Mouse (Mus musculus) neural tube, embryonic 13.5 days (tissue): ENCODE data around the gene Wdr90. TPM values are rescaled to one million over a fixed set of nuclear protein-coding genes. Genes with fewer than 3 reads are reported as not detected.

Experiments
- ATAC-seq: fragments of 200-750 bp; cut with Nextera tagmentation; 2 replicates; pipeline ENCODE4 v1.8.0; 2017; ENCODE audit warnings: low read depth, mild to moderate bottlenecking, moderate TSS enrichment, moderate library complexity
- H3K27ac ChIP-seq: fragments of 300-500 bp; sonication (generic); replicated peaks from 2 replicates; pipeline ENCODE4 v1.5.1; 2015; ENCODE audit warnings: moderate library complexity, mild to moderate bottlenecking, inconsistent platforms
- H3K27me3 ChIP-seq: fragments of 300-500 bp; sonication (generic); 2 replicates; pipeline ENCODE4 v1.6.1; 2015; ENCODE audit warnings: mild to moderate bottlenecking, inconsistent platforms
- H3K36me3 ChIP-seq: fragments of 300-500 bp; sonication (generic); 2 replicates; pipeline ENCODE4 v1.6.1; 2015; ENCODE audit warnings: mild to moderate bottlenecking, inconsistent platforms
- H3K4me1 ChIP-seq: fragments of 300-500 bp; sonication (generic); replicated peaks from 2 replicates; pipeline ENCODE4 v1.6.1; 2015; ENCODE audit warnings: inconsistent platforms
- H3K4me2 ChIP-seq: fragments of 300-500 bp; sonication (generic); 2 replicates; pipeline ENCODE4 v1.6.1; 2015; ENCODE audit warnings: inconsistent platforms, mild to moderate bottlenecking, moderate library complexity
- H3K4me3 ChIP-seq: fragments of 300-500 bp; sonication (generic); 2 replicates; pipeline ENCODE4 v1.5.1; 2015; ENCODE audit warnings: mild to moderate bottlenecking, inconsistent platforms
- H3K9ac ChIP-seq: fragments of 300-500 bp; sonication (generic); 2 replicates; pipeline ENCODE4 v1.6.1; 2015; ENCODE audit warnings: moderate library complexity, mild to moderate bottlenecking, inconsistent platforms
- H3K9me3 ChIP-seq: fragments of 300-500 bp; sonication (generic); 2 replicates; pipeline ENCODE4 v1.6.1; 2016; ENCODE audit warnings: inconsistent platforms
- WGBS: fragments of 180-500 bp; shearing (Covaris S2); methylation state at CpG from one replicate; pipeline ENCODE4 v1.1.7; 2015; 5-methylcytosine and 5-hydroxymethylcytosine counted together
- polyA plus RNA-seq: library from polyadenylated mRNA; unstranded; fragments of >200 nt; fragmentation: Nextera tagmentation; extraction: Ambion mirVana; gene quantifications from 2 replicates; pipeline ENCODE4 v1.2.1, GENCODE M21; 2015

Wdr90 gene
- polyA plus RNA-seq, 1 experiment from 2014 or later, result 15.6 TPM

DNA sequence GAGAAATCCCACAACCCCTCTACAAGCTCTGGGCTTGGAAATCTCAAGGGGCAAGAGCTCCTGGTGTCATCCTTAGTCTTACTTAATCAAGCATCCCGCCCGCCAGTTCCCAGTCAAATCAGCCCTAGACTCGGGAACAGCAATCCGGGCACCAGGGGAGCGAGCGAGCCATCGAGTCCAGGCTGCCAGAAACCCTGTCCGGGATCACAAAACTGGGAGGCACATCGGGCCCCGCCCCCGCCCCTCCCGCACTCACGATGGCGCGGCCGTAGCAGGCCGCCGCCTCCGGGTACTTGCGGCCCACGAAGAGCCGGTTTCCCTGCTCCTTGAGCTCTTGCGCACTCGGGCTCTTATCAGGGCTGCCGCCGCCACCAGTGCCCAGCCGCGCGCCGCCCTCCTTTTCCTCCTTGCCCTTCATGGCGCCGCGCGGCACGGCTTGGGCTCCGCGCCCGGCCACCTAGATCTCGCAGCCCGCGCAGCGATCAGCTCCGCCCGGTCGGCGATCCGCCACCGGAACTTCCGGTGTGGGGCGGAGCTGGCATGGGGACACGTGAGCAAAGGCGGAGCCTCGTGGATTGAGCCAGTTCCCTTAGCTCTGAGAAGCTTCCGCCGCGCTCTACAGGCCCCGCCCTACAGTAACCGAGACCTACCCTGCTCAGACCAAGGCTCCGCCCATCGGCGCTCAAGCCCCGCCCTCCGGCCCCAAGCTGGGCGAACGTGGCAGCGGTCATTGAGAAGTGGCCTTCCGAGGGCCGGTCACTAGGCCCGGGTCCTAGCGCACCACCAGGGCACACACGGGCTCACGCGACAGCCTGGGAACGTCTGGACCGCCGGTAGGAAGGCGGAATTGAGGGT, 28.6 kb downstream of the Wdr90 start:
- Histone ChIP-seq H3K9me3 (no peaks in the 10 kb centered on the region), H3K9ac (peak overlapping the region; percentile 85), H3K4me1 (peaks cover 84% of the 10 kb centered on the region), H3K27me3 (no peaks in the 10 kb centered on the region), H3K4me3 (peak overlapping the region; percentile 76), H3K27ac (peak overlapping the region; percentile 94), H3K36me3 (peaks cover 38% of the 10 kb centered on the region), H3K4me2 (peak overlapping the region; percentile 98)
- ATAC-seq, result peak; percentile 91
- under 1% methylated on average over 77 of the region's 77 CpGs for WGBS

DNA sequence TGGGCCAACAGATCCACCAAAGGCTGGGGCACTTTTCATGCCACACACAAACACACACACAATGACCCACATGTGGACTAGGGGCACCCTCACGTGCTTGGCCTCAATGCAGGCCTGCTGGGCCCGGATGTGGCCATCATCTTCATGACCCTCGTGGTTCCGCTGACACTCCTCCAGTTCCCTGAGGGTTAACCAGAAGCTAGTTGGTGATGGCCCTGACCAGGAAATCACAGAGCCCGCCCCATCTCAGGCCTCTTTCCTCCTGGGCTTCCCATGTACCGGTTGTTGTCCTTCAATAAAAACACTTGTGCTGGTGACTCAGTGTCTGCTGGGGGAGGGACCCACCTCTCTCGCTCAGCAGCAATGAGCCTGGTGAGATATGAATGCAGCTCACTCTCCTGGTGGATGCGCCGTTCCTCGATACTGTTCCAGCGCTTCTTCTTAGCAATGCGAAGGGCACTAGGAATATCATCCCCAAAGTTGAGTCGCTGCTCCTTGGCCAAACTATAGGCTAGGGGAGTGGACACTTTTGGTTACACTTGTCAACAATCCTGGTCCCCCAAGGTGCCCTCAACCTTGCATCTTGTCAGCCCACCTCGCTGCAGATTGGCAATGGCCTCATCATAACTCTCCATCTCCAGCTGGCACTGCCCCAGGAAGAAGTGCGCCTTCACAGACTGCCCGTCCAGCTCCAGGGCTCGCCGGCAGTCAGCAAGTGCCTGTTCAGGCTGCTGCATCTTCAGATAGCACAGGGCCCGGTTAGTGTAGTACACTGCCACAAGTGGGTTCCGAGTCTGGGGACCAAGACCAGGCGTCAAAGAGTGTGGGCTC, 29.6 kb downstream of the Wdr90 start:
- H3K36me3 ChIP-seq, result peaks cover 48% of the 10 kb centered on the region
- no peaks in the 10 kb centered on the region for H3K9me3 ChIP-seq
- H3K27ac ChIP-seq, result peak overlapping the region; percentile 94
- peaks cover 84% of the 10 kb centered on the region for H3K4me1 ChIP-seq
- no peak for ATAC-seq
- H3K4me3 ChIP-seq, result peak overlapping the region; percentile 76
- H3K4me2 ChIP-seq, result peak overlapping the region; percentile 98
- H3K27me3 ChIP-seq, result no peaks in the 10 kb centered on the region
- 62% methylated on average over 21 of the region's 21 CpGs for WGBS
- peak overlapping the region; percentile 85 for H3K9ac ChIP-seq

DNA sequence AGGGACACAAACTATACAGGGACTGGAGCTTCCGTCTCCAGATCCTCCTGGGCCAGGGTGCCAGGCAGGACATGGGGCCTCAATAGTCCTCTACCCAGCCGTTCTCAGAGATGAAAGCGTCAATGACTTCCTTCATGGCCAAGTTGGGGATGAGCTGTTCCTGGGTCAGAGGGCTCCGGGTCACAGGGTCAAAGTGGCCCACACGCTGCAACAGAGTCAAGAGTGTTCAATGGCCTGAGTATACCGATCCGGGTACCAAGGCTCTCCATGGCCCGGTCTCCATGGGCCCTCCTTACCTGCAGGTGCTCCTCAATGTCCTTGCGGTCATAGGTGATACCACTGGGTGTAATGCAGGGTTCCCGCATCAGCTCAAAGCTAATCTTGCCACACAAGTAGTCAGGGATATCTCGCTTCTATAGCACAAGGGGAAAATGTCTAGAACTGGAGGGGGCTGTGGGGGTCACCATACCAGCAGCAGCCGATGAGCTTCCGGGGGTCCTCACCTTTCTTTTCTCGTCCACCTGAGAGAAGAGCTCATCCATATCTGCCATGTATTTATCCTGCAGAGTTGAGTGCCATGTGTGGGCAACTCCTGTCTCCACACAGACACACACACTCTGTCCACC, 30.4 kb downstream of the Wdr90 start:
- Histone ChIP-seq H3K27ac (no peak overlapping the region), H3K4me3 (peak overlapping the region; percentile 76), H3K4me1 (peaks cover 84% of the 10 kb centered on the region), H3K36me3 (peaks cover 56% of the 10 kb centered on the region), H3K9ac (peak overlapping the region; percentile 85; the same call in 1 of the 2 replicates), H3K4me2 (peak overlapping the region; percentile 98), H3K9me3 (no peaks in the 10 kb centered on the region), H3K27me3 (no peaks in the 10 kb centered on the region)
- no peak for ATAC-seq
- 86% methylated on average over 14 of the region's 14 CpGs for WGBS

DNA sequence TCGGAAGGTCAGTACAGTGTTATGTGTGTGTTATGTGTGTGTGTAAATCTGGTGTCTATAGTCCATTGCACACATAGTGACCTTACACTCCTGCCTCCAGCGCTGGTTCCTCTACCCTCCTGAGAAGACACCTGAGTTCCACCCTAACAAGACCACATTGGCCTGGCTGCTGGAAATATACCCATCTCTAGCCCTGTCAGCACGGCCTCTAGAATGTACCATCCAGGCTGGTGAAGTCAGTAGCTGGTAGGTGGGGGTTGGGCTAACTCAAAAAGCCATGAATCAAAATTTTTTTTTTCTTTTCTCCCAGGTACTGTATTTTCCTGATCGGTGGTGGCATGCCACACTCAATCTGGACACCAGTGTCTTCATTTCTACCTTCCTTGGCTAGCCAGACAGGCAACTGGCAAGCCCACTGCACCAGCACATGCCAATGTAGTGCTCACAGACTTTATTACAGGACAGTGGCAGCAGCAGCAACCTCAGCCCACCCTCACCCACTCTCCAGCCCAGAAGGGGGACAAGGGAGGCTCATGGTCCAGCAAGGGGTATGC, 31.0 kb downstream of the Wdr90 start:
- no peaks in the 10 kb centered on the region for H3K9me3 ChIP-seq
- H3K27me3 ChIP-seq, result no peaks in the 10 kb centered on the region
- peak overlapping the region; percentile 89 for H3K9ac ChIP-seq
- H3K27ac ChIP-seq, result no peak overlapping the region
- 88% methylated on average over 4 of the region's 4 CpGs for WGBS
- H3K4me1 ChIP-seq, result peaks cover 84% of the 10 kb centered on the region
- peak overlapping the region; percentile 76 for H3K4me3 ChIP-seq
- peaks cover 55% of the 10 kb centered on the region for H3K36me3 ChIP-seq
- H3K4me2 ChIP-seq, result peak overlapping the region; percentile 98
- ATAC-seq, result no peak

DNA sequence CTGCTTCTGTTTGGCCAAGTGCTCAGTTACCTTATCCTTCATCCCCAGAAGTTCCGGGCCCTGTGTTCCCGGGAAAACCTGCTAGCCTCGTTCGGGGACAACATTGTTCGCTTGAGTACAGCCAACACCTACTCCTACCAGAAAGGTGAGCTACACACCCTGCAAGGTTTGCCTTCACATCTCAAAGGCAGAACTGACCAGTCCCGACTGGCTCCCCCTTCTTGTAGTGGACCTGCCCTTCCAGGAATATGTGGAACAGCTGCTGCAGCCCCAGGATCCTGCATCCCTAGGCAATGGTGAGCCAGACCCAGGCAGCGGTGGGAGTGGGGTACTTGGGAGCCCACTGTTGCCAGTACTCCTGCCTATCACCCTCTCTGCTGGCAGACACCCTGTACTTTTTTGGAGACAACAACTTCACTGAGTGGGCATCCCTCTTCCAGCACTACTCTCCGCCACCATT, 31.7 kb downstream of the Wdr90 start:
- no peak for ATAC-seq
- peak overlapping the region; percentile 94 for H3K27ac ChIP-seq
- peak overlapping the region; percentile 76 for H3K4me3 ChIP-seq
- H3K9me3 ChIP-seq, result no peaks in the 10 kb centered on the region
- peak overlapping the region; percentile 96 for H3K4me2 ChIP-seq
- H3K4me1 ChIP-seq, result peaks cover 84% of the 10 kb centered on the region
- no peaks in the 10 kb centered on the region for H3K27me3 ChIP-seq
- peaks cover 51% of the 10 kb centered on the region for H3K36me3 ChIP-seq
- WGBS, result 47% methylated on average over 8 of the region's 8 CpGs
- H3K9ac ChIP-seq, result peak overlapping the region; percentile 89

DNA sequence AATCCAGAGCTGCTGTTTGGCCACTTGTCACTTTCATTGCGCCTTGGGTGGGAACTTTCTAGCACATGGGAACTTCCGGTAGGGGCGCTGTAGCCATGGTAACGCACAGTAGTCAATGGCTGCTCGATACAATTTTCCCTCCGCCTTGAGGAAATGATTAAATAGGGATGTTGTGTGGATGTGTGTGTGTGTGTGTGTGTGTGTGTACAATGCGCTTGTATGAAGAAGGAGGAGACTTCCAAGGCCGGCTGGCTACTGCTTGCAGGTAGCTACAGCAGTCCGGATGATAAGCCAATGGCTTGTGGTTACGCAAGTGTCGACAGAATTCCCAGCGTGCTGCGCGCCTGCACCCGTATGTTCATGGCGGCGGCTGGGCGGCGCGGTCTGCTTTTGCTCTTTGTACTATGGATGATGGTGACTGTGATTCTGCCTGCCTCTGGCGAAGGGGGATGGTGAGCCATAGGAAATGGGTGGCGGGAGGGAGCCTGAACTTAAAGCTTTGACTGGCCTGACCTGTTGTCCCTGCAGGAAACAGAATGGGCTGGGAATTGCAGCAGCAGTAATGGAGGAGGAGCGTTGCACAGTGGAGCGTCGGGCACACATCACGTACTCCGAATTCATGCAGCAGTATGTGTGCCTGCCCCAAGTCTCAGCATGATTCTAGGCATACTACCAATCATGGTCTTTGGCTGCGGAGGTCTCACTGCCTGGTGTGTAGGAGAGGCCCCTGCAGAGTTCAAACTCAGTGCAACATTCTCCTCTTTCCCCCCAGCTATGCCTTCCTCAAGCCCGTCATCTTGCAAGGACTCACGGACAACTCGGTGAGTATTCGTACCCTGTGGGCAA, 32.4 kb downstream of the Wdr90 start, which contains the start of gene Jmjd8:
Gene Jmjd8 (plus strand): TSS at position 156 of the 846 bp plus-strand sequence.
- peak within 1 kb of the TSS; percentile 89 for H3K9ac ChIP-seq
- peak within 1 kb of the TSS; percentile 94 for H3K27ac ChIP-seq
- peaks cover 84% of the 10 kb centered on the region for H3K4me1 ChIP-seq
- H3K9me3 ChIP-seq, result no peaks in the 10 kb centered on the region
- WGBS, result 1% methylated on average over 32 of the region's 32 CpGs
- peaks cover 51% of the 10 kb centered on the region for H3K36me3 ChIP-seq
- no peaks in the 10 kb centered on the region for H3K27me3 ChIP-seq
- H3K4me3 ChIP-seq, result peak within 1 kb of the TSS; percentile 76
- ATAC-seq, result peak; percentile 45
- peak within 1 kb of the TSS; percentile 96 for H3K4me2 ChIP-seq

DNA sequence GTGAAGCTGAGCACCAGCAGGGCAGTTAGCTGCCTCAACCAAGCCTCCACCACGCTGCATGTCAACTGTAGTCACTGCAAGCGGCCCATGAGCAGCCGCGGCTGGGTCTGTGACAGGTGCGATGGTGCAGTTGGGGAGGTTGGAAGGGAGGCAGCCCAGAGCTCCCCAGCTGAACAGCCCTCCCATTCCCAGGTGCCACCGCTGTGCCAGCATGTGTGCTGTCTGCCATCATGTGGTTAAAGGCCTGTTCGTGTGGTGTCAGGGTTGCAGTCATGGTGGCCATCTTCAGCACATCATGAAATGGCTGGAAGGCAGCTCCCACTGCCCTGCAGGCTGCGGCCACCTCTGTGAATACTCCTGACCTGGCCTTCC, 33.1 kb downstream of the Wdr90 start:
- H3K4me1 ChIP-seq, result peaks cover 81% of the 10 kb centered on the region
- H3K4me2 ChIP-seq, result peak overlapping the region; percentile 96
- peak overlapping the region; percentile 76 for H3K4me3 ChIP-seq
- H3K27me3 ChIP-seq, result no peaks in the 10 kb centered on the region
- no peak for ATAC-seq
- peaks cover 51% of the 10 kb centered on the region for H3K36me3 ChIP-seq
- 85% methylated on average over 8 of the region's 8 CpGs for WGBS
- H3K9me3 ChIP-seq, result no peaks in the 10 kb centered on the region
- H3K27ac ChIP-seq, result peak overlapping the region; percentile 94
- peak overlapping the region; percentile 89 for H3K9ac ChIP-seq

DNA sequence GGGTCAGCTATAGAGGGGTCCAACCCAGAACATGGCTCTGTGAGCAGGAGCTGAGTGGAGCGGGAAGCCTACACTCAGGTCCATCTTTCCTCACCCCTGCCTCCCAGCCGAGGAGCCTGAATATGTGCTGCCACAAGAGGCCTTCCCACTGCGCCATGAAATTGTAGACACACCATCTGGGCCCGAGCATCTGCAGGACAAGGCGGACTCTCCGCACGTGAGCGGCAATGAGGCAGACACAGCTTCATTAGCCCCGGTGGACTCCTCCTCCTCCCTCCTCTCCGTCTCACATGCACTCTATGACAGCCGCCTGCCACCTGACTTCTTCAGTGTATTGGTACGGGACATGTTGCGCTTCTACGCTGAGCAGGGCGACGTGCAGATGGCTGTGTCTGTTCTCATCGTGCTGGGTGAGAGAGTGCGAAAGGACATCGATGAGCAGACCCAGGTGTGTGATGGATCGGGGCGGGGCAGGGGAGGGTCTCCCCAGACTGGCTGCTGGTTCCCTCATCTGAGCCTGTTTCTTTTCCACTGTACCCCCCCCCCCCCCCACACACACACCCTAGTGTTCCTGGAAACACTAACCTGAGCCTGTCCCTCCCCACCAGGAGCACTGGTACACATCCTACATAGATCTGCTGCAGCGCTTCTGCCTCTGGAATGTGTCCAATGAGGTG, 33.6 kb downstream of the Wdr90 start:
- H3K4me1 ChIP-seq, result peaks cover 85% of the 10 kb centered on the region
- 86% methylated on average over 22 of the region's 22 CpGs for whole genome bisulfite sequencing
- peaks cover 51% of the 10 kb centered on the region for H3K36me3 ChIP-seq
- 0 out of 2 replicates have a peak overlapping the region, but pooled peaks have one; percentile 94 for H3K27ac ChIP-seq
- no peak overlapping the region for H3K4me2 ChIP-seq
- no peak for ATAC-seq
- H3K4me3 ChIP-seq, result no peak overlapping the region
- H3K27me3 ChIP-seq, result no peaks in the 10 kb centered on the region
- H3K9ac ChIP-seq, result peak overlapping the region; percentile 89
- no peaks in the 10 kb centered on the region for H3K9me3 ChIP-seq

DNA sequence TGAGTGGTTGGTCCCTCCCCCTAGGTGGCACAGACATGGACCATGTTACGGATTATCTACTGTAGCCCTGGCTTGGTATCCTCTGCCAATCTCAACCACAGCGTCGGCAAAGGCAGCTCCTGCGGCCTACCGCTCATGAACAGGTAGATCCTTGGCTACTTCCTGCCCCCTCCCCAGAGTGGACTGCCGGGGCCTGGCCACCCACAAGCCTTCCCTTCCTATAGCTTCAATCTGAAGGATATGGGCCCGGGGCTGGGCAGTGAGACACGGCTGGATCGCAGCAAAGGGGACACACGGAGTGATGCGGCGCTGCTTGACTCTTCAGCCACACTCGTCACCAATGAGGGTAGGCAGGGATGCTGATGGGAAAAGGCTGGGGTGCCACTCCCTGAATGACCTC, 34.3 kb downstream of the Wdr90 start:
- Histone ChIP-seq H3K9ac (peak overlapping the region; percentile 38; the same call in 1 of the 2 replicates), H3K4me3 (no peak overlapping the region), H3K4me1 (peaks cover 85% of the 10 kb centered on the region), H3K27ac (no peak overlapping the region), H3K27me3 (no peaks in the 10 kb centered on the region), H3K9me3 (no peaks in the 10 kb centered on the region), H3K36me3 (peaks cover 51% of the 10 kb centered on the region), H3K4me2 (no peak overlapping the region)
- no peak for ATAC-seq
- 93% methylated on average over 13 of the region's 13 CpGs for WGBS

DNA sequence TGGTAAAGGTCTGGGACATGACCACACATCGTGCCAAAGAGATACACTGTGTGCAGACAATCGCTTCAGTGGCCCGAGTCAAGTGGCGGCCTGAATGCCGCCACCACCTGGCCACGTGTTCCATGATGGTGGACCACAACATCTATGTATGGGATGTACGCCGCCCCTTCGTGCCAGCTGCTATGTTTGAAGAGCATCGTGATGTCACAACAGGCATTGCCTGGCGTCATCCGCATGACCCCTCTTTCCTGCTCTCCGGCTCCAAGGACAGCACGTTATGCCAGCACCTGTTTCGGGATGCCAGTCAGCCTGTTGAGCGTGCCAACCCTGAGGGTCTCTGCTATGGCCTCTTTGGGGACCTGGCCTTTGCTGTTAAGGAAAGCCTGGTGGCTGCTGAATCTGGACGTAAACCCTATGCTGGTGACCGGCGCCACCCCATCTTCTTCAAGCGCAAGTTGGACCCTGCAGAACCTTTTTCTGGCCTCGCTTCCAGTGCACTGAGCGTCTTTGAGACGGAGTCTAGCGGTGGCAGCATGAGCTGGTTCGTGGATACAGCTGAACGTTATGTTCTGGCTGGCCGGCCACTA, 35.2 kb downstream of the Wdr90 start:
- no peak for ATAC-seq
- 0 out of 2 replicates have a peak, but pooled peaks cover 2% of the 10 kb centered on the region for H3K27me3 ChIP-seq
- peaks cover 42% of the 10 kb centered on the region for H3K36me3 ChIP-seq
- H3K9ac ChIP-seq, result no peak overlapping the region
- 95% methylated on average over 27 of the region's 27 CpGs for WGBS
- peaks cover 76% of the 10 kb centered on the region for H3K4me1 ChIP-seq
- no peak overlapping the region for H3K27ac ChIP-seq
- H3K9me3 ChIP-seq, result no peaks in the 10 kb centered on the region
- no peak overlapping the region for H3K4me3 ChIP-seq
- no peak overlapping the region for H3K4me2 ChIP-seq
